Mouse (Mus musculus): ENCODE results near the gene Uvrag. TPM values are rescaled to one million over a fixed set of nuclear protein-coding genes. Genes with fewer than 3 reads are reported as not detected.
"Not testable (repeated sequence)": the region's sequence is repeated elsewhere in the genome, so short reads cannot be mapped to it uniquely, and the experiment has no call there.

The Uvrag gene
- polyA plus RNA-seq, 1 experiment from 2014 or later: 14.8 TPM

DNA sequence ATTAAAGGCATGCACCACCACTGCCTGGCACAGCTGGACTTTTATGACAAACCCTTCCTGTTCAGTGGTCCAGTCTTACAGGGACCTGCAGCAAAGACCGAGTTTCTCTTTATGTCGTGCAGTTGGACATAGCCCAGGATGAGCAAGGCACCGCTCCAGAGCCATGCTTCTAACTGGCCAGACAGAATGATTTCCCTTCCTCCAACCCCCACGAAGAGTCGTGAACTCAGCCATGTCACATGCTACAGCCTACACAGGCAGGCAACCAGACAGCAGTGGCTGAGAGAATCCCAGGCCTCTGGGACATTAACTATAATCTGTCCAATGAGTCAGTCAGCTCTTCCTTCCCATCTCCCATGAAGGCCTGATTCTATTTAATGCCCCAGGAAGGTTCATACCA lies 170.2 kb downstream of the Uvrag start:
- Histone ChIP-seq H3K27ac (replicated peaks) (no peak overlapping the region), H3K4me1 (peaks cover 30% of the 10 kb centered on the region), H3K9me3 (no peaks in the 10 kb centered on the region), H3K4me3 (no peak overlapping the region), H3K4me2 (no peak overlapping the region), H3K27me3 (replicated peaks) (no peaks in the 10 kb centered on the region), H3K36me3 (peaks cover 9% of the 10 kb centered on the region), H3K9ac (no peak overlapping the region)
- WGBS: 76% methylated on average over 5 of the region's 5 CpGs
- ATAC-seq (ENCODE audit: extremely low read depth, insufficient number of reproducible peaks, low FRiP score, low TSS enrichment): no peak

DNA sequence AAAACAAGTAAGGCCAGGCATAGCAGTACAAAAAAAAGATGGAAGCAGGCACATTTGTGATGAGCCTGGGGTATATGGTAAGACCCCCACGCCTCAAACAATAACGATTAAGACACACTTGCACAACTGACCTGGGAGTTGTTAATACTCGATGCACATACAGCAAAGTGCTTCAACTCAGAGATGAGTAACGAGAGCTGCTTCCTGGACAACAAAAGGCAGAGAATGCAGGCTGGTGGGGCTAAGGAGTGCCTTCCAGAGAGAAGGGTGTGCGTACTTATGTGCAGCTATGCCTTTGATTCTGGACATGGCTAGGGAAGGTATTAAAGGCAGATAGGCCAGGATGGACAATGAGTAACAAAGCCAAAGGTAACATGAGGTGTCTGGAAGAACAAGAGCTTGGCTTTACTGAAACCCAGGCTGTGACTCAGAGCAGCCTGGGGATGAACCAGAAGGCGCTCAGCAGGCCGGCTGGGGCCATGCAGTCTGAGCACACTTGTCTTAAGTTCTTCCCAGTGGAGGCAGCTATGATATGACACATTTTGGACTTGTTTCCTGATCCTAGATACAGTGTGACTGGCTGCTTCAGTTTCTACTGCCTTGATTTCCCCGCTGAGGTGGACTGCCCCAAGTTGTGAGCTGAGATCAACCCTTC lies 172.1 kb downstream of the Uvrag start:
- 83% methylated on average over 8 of the region's 8 CpGs for WGBS
- Histone ChIP-seq H3K27ac (replicated peaks) (no peak overlapping the region), H3K4me1 (peaks cover 30% of the 10 kb centered on the region), H3K9ac (no peak overlapping the region), H3K4me3 (no peak overlapping the region), H3K36me3 (peaks cover 9% of the 10 kb centered on the region), H3K9me3 (no peaks in the 10 kb centered on the region), H3K4me2 (no peak overlapping the region), H3K27me3 (replicated peaks) (no peaks in the 10 kb centered on the region)
- ATAC-seq (ENCODE audit: extremely low read depth, insufficient number of reproducible peaks, low FRiP score, low TSS enrichment): no peak

DNA sequence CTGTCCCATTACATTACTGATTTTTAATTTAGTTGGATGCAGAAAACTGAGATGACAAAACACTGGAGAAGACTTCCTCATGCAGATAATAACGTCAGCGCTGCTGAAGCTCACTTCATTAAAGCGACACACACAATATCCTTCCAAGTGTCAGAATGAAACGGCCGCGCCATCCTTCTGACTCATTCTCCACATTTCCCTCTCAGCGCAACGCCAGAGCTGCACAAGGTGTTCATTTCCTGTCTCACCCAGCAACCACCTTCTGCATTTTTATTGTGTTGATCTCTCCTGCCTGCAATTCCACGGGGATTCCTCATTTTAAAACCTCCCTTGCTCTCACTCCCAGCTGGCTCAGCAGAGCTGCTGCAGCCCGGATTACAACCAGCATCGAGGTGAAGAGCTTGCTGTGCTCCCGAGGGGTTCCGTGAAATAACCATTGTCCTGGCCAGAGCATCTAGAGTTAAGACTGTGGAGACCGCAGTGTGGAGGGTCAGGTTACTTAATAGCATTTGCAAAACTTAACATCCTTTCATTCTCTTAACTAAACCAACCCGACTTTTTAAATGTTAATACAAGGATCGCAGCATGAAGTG lies 172.8 kb downstream of the Uvrag start:
- Histone ChIP-seq H3K4me2 (peak overlapping the region; percentile 50), H3K9ac (peak overlapping the region; percentile 25), H3K4me3 (no peak overlapping the region), H3K9me3 (no peaks in the 10 kb centered on the region), H3K4me1 (peaks cover 36% of the 10 kb centered on the region), H3K27me3 (replicated peaks) (no peaks in the 10 kb centered on the region), H3K27ac (replicated peaks) (no peak overlapping the region), H3K36me3 (peaks cover 9% of the 10 kb centered on the region)
- 31% methylated on average over 16 of the region's 16 CpGs for WGBS
- no peak for ATAC-seq (ENCODE audit: extremely low read depth, insufficient number of reproducible peaks, low FRiP score, low TSS enrichment)

DNA sequence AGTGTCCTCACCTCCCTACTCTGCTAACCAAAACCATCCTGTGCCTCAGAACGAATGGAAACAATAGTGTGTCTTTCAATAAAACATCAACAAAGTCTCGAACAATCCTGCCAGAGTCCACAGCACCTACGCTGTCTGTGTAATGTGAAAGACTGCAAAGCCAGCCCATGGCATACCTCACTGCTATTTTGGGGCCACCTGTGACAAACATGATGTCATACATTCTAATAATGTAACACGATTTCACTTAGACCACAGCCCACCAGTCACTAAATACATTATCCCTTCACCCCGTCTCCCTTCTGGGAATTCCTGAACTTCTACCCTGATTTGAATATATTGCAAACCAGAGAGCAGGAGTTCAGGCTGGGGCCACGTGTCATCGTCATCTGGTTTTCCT lies 173.3 kb downstream of the Uvrag start:
- H3K4me2 ChIP-seq: peak overlapping the region; percentile 50
- peaks cover 41% of the 10 kb centered on the region for H3K4me1 ChIP-seq
- WGBS: 46% methylated on average over 7 of the region's 7 CpGs
- peak overlapping the region; percentile 28; the same call in 1 of the 2 replicates for H3K9ac ChIP-seq
- no peaks in the 10 kb centered on the region for H3K27me3 ChIP-seq (replicated peaks)
- H3K36me3 ChIP-seq: peaks cover 9% of the 10 kb centered on the region
- no peaks in the 10 kb centered on the region for H3K9me3 ChIP-seq
- no peak overlapping the region for H3K4me3 ChIP-seq
- no peak overlapping the region for H3K27ac ChIP-seq (replicated peaks)
- ATAC-seq (ENCODE audit: extremely low read depth, insufficient number of reproducible peaks, low FRiP score, low TSS enrichment): no peak

DNA sequence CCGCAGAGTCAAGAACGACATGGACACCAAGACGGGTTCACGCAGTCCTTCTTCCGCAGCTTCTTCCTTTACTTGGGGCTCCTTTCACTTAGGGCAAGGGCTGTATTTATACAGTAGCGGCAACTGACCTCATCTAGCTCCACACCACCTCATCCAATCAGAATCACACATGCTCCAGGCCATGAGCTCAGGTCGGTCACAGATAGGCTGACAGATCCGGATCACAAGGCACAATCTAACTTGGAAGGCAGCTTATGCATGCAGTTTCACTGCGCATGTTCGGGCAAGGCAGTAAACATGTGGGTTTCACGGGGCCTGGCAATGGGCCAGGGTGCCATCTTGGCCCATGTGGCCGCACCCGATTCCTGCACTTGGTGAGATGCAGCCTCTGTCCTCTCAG lies 177.4 kb downstream of the Uvrag start:
- H3K9me3 ChIP-seq; H3K4me3 ChIP-seq; H3K27ac ChIP-seq (replicated peaks); ATAC-seq (ENCODE audit: extremely low read depth, insufficient number of reproducible peaks, low FRiP score, low TSS enrichment); H3K27me3 ChIP-seq (replicated peaks); H3K4me2 ChIP-seq; H3K36me3 ChIP-seq; H3K9ac ChIP-seq: not testable (repeated sequence)
- peaks cover 37% of the 10 kb centered on the region for H3K4me1 ChIP-seq
- WGBS: 90% methylated on average over 13 of the region's 13 CpGs

DNA sequence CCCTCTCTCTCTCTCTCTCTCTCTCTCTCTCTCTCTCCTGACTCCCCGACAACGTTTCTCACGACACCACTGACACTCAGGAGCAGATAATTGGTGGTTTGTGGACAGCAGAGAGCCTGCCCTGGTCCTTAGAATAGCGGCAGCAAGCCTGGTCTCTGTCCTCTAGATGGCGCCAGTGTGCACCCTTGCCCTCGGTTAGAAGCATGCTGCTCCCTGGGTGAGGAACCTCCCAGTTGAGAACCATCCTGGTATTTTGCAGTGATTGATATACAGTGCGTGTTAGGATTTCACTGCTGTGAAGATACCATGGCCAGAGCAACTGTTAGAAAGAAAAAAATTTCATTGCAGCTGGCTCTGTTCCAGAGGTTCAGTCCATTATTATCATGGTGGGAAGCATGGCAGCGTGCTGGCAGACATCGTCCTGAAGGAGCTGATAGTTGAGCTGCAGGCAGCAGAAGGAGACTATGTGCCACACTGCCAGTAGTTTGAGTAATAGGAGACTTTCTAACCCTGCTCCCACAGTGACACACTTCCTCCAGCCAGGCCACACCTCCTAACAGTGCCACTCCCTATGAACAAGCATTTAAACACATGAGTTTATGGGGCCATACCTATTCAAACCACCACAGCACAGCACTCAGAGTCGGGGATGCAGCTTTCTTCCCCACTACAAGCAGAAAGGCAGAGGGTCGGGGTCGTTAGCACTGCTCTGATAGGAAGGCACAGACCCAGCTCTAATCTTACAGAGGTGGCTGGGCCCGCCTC lies 178.2 kb downstream of the Uvrag start:
- no peak for ATAC-seq (ENCODE audit: extremely low read depth, insufficient number of reproducible peaks, low FRiP score, low TSS enrichment)
- no peak overlapping the region for H3K9ac ChIP-seq
- H3K36me3 ChIP-seq: no peaks in the 10 kb centered on the region
- 0 out of 2 replicates have a peak overlapping the region, but pooled peaks have one; percentile 12 for H3K27ac ChIP-seq (replicated peaks)
- H3K9me3 ChIP-seq: no peaks in the 10 kb centered on the region
- H3K4me3 ChIP-seq: no peak overlapping the region
- H3K27me3 ChIP-seq (replicated peaks): no peaks in the 10 kb centered on the region
- peak overlapping the region; percentile 8; the same call in 1 of the 2 replicates for H3K4me2 ChIP-seq
- WGBS: 19% methylated on average over 13 of the region's 13 CpGs
- H3K4me1 ChIP-seq: peaks cover 37% of the 10 kb centered on the region

DNA sequence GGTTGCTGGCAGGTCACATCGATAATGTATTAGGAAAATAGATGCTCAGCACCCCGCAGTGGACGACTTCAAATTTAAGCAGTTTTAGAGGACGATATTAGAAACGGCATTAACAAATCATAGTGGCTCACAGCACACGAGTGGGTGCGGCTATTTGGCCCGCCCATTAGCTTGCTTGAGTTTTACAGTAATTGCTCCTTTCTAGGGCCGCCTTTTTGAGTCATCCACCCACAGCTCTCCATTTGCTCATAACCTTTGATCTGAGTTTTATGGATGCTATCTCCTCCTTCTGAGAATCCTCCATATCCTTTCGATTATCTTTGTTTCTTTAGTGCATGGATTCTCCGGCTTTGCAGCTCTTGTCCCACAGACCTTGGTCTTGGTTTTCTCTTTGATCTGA lies 178.9 kb downstream of the Uvrag start:
- H3K4me1 ChIP-seq: peaks cover 34% of the 10 kb centered on the region
- no peaks in the 10 kb centered on the region for H3K9me3 ChIP-seq
- no peak overlapping the region for H3K4me2 ChIP-seq
- ATAC-seq (ENCODE audit: extremely low read depth, insufficient number of reproducible peaks, low FRiP score, low TSS enrichment): no peak
- WGBS: 78% methylated on average over 11 of the region's 11 CpGs
- no peaks in the 10 kb centered on the region for H3K27me3 ChIP-seq (replicated peaks)
- no peak overlapping the region for H3K4me3 ChIP-seq
- no peaks in the 10 kb centered on the region for H3K36me3 ChIP-seq
- H3K27ac ChIP-seq (replicated peaks): no peak overlapping the region
- H3K9ac ChIP-seq: no peak overlapping the region

DNA sequence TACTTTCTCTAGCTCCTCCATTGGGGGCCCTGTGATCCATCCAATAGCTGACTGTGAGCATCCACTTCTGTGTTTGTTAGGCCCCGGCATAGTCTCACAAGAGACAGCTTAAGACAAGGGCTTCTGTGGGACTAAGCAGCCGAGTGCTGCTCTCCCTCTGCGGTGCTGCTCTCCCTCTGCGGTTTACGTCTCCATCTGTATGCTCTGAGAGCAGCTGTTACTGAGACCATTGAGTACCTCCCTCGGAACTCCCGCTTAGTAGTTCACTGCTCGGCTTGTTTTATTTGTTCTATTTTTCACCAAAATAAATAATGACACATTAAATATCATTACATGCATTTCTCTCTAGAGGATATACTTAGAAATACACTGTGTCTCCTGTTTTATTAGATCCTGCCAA lies 180.7 kb downstream of the Uvrag start:
- Histone ChIP-seq H3K9me3 (no peaks in the 10 kb centered on the region), H3K27me3 (replicated peaks) (no peaks in the 10 kb centered on the region), H3K4me1 (peaks cover 45% of the 10 kb centered on the region), H3K36me3 (no peaks in the 10 kb centered on the region), H3K27ac (replicated peaks) (no peak overlapping the region), H3K4me2 (no peak overlapping the region), H3K4me3 (no peak overlapping the region), H3K9ac (no peak overlapping the region)
- WGBS: 92% methylated on average over 8 of the region's 8 CpGs
- ATAC-seq (ENCODE audit: extremely low read depth, insufficient number of reproducible peaks, low FRiP score, low TSS enrichment): no peak

DNA sequence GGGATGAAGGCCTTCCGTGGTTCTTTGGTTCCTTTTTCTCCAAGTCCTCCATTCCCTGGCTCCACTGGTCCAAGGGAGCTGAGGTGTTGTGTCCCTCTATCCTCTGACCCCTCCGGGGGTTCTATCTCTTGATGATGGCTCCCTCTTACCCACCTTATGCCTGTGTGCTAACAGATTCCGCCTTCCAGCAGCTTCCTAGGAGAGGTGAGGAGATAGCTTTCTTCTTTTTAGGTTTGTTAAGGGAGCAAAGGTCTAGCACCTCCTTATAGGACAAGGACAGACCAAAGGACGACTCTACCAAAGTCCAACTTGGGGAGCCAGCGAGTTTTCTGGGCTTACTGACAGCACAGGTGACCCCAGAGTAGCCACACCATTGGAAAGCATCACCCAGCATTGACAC lies 181.7 kb downstream of the Uvrag start:
- H3K4me2 ChIP-seq: no peak overlapping the region
- H3K36me3 ChIP-seq: no peaks in the 10 kb centered on the region
- no peaks in the 10 kb centered on the region for H3K9me3 ChIP-seq
- 82% methylated on average over 5 of the region's 5 CpGs for WGBS
- no peak overlapping the region for H3K27ac ChIP-seq (replicated peaks)
- no peaks in the 10 kb centered on the region for H3K27me3 ChIP-seq (replicated peaks)
- H3K4me1 ChIP-seq: peaks cover 53% of the 10 kb centered on the region
- ATAC-seq (ENCODE audit: extremely low read depth, insufficient number of reproducible peaks, low FRiP score, low TSS enrichment): no peak
- H3K4me3 ChIP-seq: no peak overlapping the region
- no peak overlapping the region for H3K9ac ChIP-seq

DNA sequence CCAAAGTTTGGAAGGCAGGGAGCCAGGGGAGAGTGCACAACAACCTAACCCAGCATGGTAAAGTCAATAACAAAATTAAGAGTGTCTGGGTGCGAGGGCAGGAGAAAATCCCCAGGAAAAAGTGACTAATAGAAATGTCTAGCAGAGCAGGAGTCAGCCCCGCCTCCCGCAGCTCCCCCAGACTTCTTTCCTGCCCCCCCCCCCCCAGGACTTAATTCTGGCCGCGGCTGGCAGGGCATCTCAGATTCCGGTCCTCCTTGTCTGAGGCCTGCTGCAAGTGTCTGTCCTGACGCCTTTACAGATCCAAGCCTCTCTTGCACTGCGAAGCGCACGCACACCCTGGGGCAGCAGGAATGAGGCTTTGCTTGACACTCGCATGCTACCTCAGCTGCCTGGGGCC lies 182.8 kb downstream of the Uvrag start:
- peaks cover 58% of the 10 kb centered on the region for H3K4me1 ChIP-seq
- peak overlapping the region; percentile 13; the same call in 1 of the 2 replicates for H3K4me2 ChIP-seq
- no peak overlapping the region for H3K27ac ChIP-seq (replicated peaks)
- H3K4me3 ChIP-seq: no peak overlapping the region
- no peak for ATAC-seq (ENCODE audit: extremely low read depth, insufficient number of reproducible peaks, low FRiP score, low TSS enrichment)
- no peaks in the 10 kb centered on the region for H3K36me3 ChIP-seq
- H3K9me3 ChIP-seq: no peaks in the 10 kb centered on the region
- 20% methylated on average over 11 of the region's 11 CpGs for WGBS
- H3K27me3 ChIP-seq (replicated peaks): no peaks in the 10 kb centered on the region
- peak overlapping the region; percentile 50; the same call in 1 of the 2 replicates for H3K9ac ChIP-seq

DNA sequence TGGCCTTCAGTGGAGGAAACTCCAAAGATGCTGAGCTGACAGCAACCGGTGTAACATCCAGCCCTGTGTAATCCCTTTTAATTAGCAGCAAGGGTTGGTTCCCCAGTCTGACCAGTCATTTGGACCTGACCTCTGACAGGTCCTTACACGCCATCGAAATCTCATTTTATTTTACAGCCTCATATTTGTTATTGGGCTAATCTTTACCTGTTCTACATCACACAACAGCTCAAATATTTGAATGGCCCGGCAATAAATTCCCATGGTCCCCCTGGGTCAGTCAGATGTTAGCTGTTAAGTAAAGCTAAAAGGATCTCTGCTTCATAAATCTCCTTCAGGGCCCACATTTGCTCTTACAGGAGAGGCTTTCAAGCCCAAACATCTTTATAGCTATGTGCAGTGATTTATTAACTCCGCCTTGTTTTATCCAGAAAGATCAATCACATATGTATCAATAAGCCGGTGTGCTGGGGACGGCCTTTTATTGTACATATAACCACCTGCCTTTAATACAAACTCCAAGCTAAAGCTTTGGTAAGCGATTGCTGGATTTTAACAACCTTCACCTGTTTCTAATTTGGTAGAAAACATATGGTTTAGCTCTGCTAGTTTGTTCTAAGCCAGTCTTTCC lies 183.7 kb downstream of the Uvrag start:
- H3K4me3 ChIP-seq: no peak overlapping the region
- no peaks in the 10 kb centered on the region for H3K36me3 ChIP-seq
- no peaks in the 10 kb centered on the region for H3K27me3 ChIP-seq (replicated peaks)
- no peak overlapping the region for H3K9ac ChIP-seq
- no peak overlapping the region for H3K4me2 ChIP-seq
- no peak overlapping the region for H3K27ac ChIP-seq (replicated peaks)
- ATAC-seq (ENCODE audit: extremely low read depth, insufficient number of reproducible peaks, low FRiP score, low TSS enrichment): no peak
- peaks cover 50% of the 10 kb centered on the region for H3K4me1 ChIP-seq
- H3K9me3 ChIP-seq: no peaks in the 10 kb centered on the region
- WGBS: 84% methylated on average over 8 of the region's 8 CpGs

All from heart, embryonic 13.5 days (tissue).